Mouse (Mus musculus) heart, postnatal 0 days (tissue): Measurements from ENCODE around the gene Arid3b. TPM values are rescaled to one million over a fixed set of nuclear protein-coding genes. Genes with fewer than 3 reads are reported as not detected.
A peak's percentile ranks its signal among the peaks of the same experiment; 100 is the strongest.

Experiments used
- ATAC-seq: fragments of 200-750 bp; cut with Nextera tagmentation; 2 replicates; pipeline ENCODE4 v1.8.0; 2017; ENCODE audit warnings: low read depth, moderate number of reproducible peaks, moderate library complexity; ENCODE audit not compliant: insufficient read depth
- DNase-seq: peaks from one replicate; pipeline ENCODE4 v3.0.0-alpha.2; 2016; ENCODE audit warnings: low spot score
- H3K27ac ChIP-seq: fragments of 300-500 bp; sonication (generic); 2 replicates; pipeline ENCODE4 v1.5.1; 2014; ENCODE audit warnings: low read depth, mild to moderate bottlenecking
- H3K27me3 ChIP-seq: fragments of 300-500 bp; sonication (generic); 2 replicates; pipeline ENCODE4 v1.6.1; 2014; ENCODE audit warnings: low read length, mixed read lengths; ENCODE audit not compliant: control insufficient read depth, insufficient read depth
- H3K36me3 ChIP-seq: fragments of 300-500 bp; sonication (generic); replicated peaks from 2 replicates; pipeline ENCODE4 v1.6.1; 2014; ENCODE audit warnings: low read length, mixed read lengths; ENCODE audit not compliant: control insufficient read depth, insufficient read depth
- H3K4me1 ChIP-seq: fragments of 300-500 bp; sonication (generic); 2 replicates; pipeline ENCODE4 v1.6.1; 2014; ENCODE audit warnings: antibody characterized with exemption; ENCODE audit not compliant: control insufficient read depth, insufficient read depth
- H3K4me2 ChIP-seq: fragments of 300-500 bp; sonication (generic); 2 replicates; pipeline ENCODE4 v1.6.1; 2014; ENCODE audit warnings: low read depth, mild to moderate bottlenecking, low read length, moderate library complexity
- H3K4me3 ChIP-seq: fragments of 300-500 bp; sonication (generic); 2 replicates; pipeline ENCODE4 v1.5.1; 2014; ENCODE audit warnings: low read depth, low read length
- H3K9ac ChIP-seq: fragments of 300-500 bp; sonication (generic); replicated peaks from 2 replicates; pipeline ENCODE4 v1.6.1; 2014; ENCODE audit warnings: low read depth, low read length, mixed read lengths
- H3K9me3 ChIP-seq: fragments of 300-500 bp; sonication (generic); replicated peaks from 2 replicates; pipeline ENCODE4 v1.6.1; 2016; ENCODE audit warnings: low read length; ENCODE audit not compliant: control insufficient read depth
- CTCF ChIP-seq: IDR thresholded peaks from 2 replicates; pipeline ENCODE4 v1.5.1; 2016; ENCODE audit warnings: antibody characterized with exemption, control low read depth, low read depth
- EP300 ChIP-seq: IDR thresholded peaks from 2 replicates; pipeline ENCODE4 v1.6.1; 2016; ENCODE audit warnings: antibody characterized with exemption, low read depth
- WGBS: fragments of 180-500 bp; shearing (Covaris S2); extraction: QIAGEN DNeasy Blood & Tissue Kit; methylation state at CpG from one replicate; pipeline ENCODE4 v1.1.7; 2014; 5-methylcytosine and 5-hydroxymethylcytosine counted together
- polyA plus RNA-seq: library from polyadenylated mRNA; unstranded; fragments of >200 nt; fragmentation: Nextera tagmentation; extraction: Ambion mirVana; gene quantifications from 2 replicates; pipeline ENCODE4 v1.2.1, GENCODE M21; 2015
- total RNA-seq: library from RNA; depleted of rRNA; stranded (reverse); fragments of >200 nt; gene quantifications from 2 replicates; pipeline ENCODE4 v1.2.3, GENCODE M21; 2014; ENCODE audit warnings: low replicate concordance

The Arid3b gene
- total and polyA plus RNA-seq, 2 experiments from 2014 or later, result 5.2 to 7.3 TPM

- WGBS, result 87% methylated on average over 13 of the region's 13 CpGs
- Histone ChIP-seq H3K4me1 (peaks cover 30% of the 10 kb centered on the region), H3K4me2 (peak overlapping the region; percentile 83), H3K9ac (no peak overlapping the region; the same call in 1 of the 2 replicates), H3K36me3 (peaks cover 49% of the 10 kb centered on the region), H3K4me3 (peak overlapping the region; percentile 84; the same call in 1 of the 2 replicates), H3K27ac (peak overlapping the region; percentile 60; the same call in 1 of the 2 replicates), H3K9me3 (no peaks in the 10 kb centered on the region), H3K27me3 (no peaks in the 10 kb centered on the region)
- TF ChIP-seq CTCF (no peak), EP300 (no peak)
- DNase-seq (no peak), ATAC-seq (no peak)
These were observed 74.7 kb downstream of the Arid3b start for GRCm38 (mm10) chr9:57761563-57762551.

GRCm38 (mm10) chr9:57760416-57761146 is 76.0 kb downstream of the Arid3b start:
- no peak for DNase-seq
- Histone ChIP-seq H3K9ac (no peak overlapping the region), H3K27ac (no peak overlapping the region), H3K4me3 (no peak overlapping the region), H3K4me2 (no peak overlapping the region), H3K4me1 (peaks cover 26% of the 10 kb centered on the region), H3K36me3 (peaks cover 61% of the 10 kb centered on the region), H3K9me3 (no peaks in the 10 kb centered on the region), H3K27me3 (no peaks in the 10 kb centered on the region)
- no peak for TF ChIP-seq CTCF
- TF ChIP-seq EP300, result no peak
- 91% methylated on average over 24 of the region's 24 CpGs for WGBS
- ATAC-seq, result no peak

- H3K27ac ChIP-seq, result peak overlapping the region; percentile 68
- no peaks in the 10 kb centered on the region for H3K27me3 ChIP-seq
- H3K9ac ChIP-seq, result 0 out of 2 replicates have a peak overlapping the region, but pooled peaks have one; percentile 26
- H3K4me2 ChIP-seq, result 0 out of 2 replicates have a peak overlapping the region, but pooled peaks have one; percentile 1
- no peak overlapping the region for H3K4me3 ChIP-seq
- ATAC-seq, result peak; percentile 63
- peak; percentile 94 for TF ChIP-seq CTCF
- TF ChIP-seq EP300, result no peak
- peaks cover 26% of the 10 kb centered on the region for H3K4me1 ChIP-seq
- DNase-seq, result peak; percentile 77
- 15% methylated on average over 6 of the region's 6 CpGs for WGBS
- H3K36me3 ChIP-seq, result peaks cover 74% of the 10 kb centered on the region
- no peaks in the 10 kb centered on the region for H3K9me3 ChIP-seq
These were observed 77.3 kb downstream of the Arid3b start for GRCm38 (mm10) chr9:57759289-57759688.

GRCm38 (mm10) chr9:57758528-57758927 is 78.1 kb downstream of the Arid3b start:
- 91% methylated on average over 22 of the region's 22 CpGs for WGBS
- no peak overlapping the region for H3K4me2 ChIP-seq
- H3K36me3 ChIP-seq, result peaks cover 81% of the 10 kb centered on the region
- TF ChIP-seq EP300 (no peak), CTCF (no peak)
- H3K27me3 ChIP-seq, result no peaks in the 10 kb centered on the region
- ATAC-seq (no peak), DNase-seq (no peak)
- H3K9me3 ChIP-seq, result no peaks in the 10 kb centered on the region
- 0 out of 2 replicates have a peak overlapping the region, but pooled peaks have one; percentile 26 for H3K9ac ChIP-seq
- no peak overlapping the region for H3K27ac ChIP-seq
- H3K4me3 ChIP-seq, result no peak overlapping the region
- H3K4me1 ChIP-seq, result peaks cover 23% of the 10 kb centered on the region

- H3K27me3 ChIP-seq, result no peaks in the 10 kb centered on the region
- WGBS, result 56% methylated on average over 3 of the region's 3 CpGs
These were observed 79.0 kb downstream of the Arid3b start for GRCm38 (mm10) chr9:57757578-57757977.

More at GRCm38 (mm10) chr9:57757578-57757977, 79.0 kb downstream of the Arid3b start:
- peaks cover 91% of the 10 kb centered on the region for H3K36me3 ChIP-seq
- no peak for DNase-seq
- no peak overlapping the region for H3K9ac ChIP-seq
- no peak overlapping the region for H3K4me3 ChIP-seq
- no peak overlapping the region for H3K27ac ChIP-seq
- ATAC-seq, result no peak
- no peak overlapping the region for H3K4me2 ChIP-seq
- H3K9me3 ChIP-seq, result no peaks in the 10 kb centered on the region
- peaks cover 14% of the 10 kb centered on the region for H3K4me1 ChIP-seq
- TF ChIP-seq EP300 (no peak), CTCF (no peak)
